Mouse (Mus musculus) liver, embryonic 16.5 days (tissue): ENCODE data around the gene Gins3. TPM values are rescaled to one million over a fixed set of nuclear protein-coding genes. Genes with fewer than 3 reads are reported as not detected.

Experiments
- polyA plus RNA-seq: library from polyadenylated mRNA; unstranded; fragments of >200 nt; fragmentation: Nextera tagmentation; extraction: Ambion mirVana; gene quantifications from 2 replicates; pipeline ENCODE4 v1.2.1, GENCODE M21; 2015

The Gins3 gene
- polyA plus RNA-seq, 1 experiment from 2014 or later = 7.9 TPM

Other genes starting within 250 kb of the Gins3 start
- gene Cfap20, start 198.6 kb upstream of the Gins3 start, polyA plus RNA-seq = 27.7 and 27.8 TPM in 2 replicates
- gene Csnk2a2, start 143.4 kb upstream of the Gins3 start, polyA plus RNA-seq = 2.7 and 3.1 TPM in 2 replicates
- not detected in 2 replicates for gene Ccdc113, start 99.4 kb upstream of the Gins3 start, polyA plus RNA-seq
- not detected in 2 replicates for gene Prss54, start 57.1 kb upstream of the Gins3 start, polyA plus RNA-seq
- 0.63 and 1.0 TPM in 2 replicates for gene Ndrg4, start 43.5 kb downstream of the Gins3 start, polyA plus RNA-seq
- 12.4 and 13.6 TPM in 2 replicates for gene Setd6, start 82.4 kb downstream of the Gins3 start, polyA plus RNA-seq
- gene Cnot1, start 174.0 kb downstream of the Gins3 start, polyA plus RNA-seq = 29.6 and 30.6 TPM in 2 replicates
- 180 and 207 TPM in 2 replicates for gene Sap18b, start 191.9 kb downstream of the Gins3 start, polyA plus RNA-seq
- gene Slc38a7, start 220.1 kb downstream of the Gins3 start, polyA plus RNA-seq = 7.8 and 9.8 TPM in 2 replicates